Mouse (Mus musculus) liver, embryonic 13.5 days (tissue): ENCODE measurements around the gene Dtx3l. TPM values are rescaled to one million over a fixed set of nuclear protein-coding genes. Genes with fewer than 3 reads are reported as not detected.
A peak's percentile ranks its signal among the peaks of the same experiment; 100 is the strongest.
"Not testable (repeated sequence)": the region's sequence is repeated elsewhere in the genome, so short reads cannot be mapped to it uniquely, and the experiment has no call there.

ENCODE experiments used
- ATAC-seq: fragments of 200-750 bp; cut with Nextera tagmentation; 2 replicates; pipeline ENCODE4 v1.8.0; 2017; ENCODE audit warnings: low read depth, mild to moderate bottlenecking, moderate number of reproducible peaks, moderate library complexity
- DNase-seq: peaks from one replicate; pipeline ENCODE4 v3.0.0; 2022
- H3K27ac ChIP-seq: fragments of 300-500 bp; sonication (generic); 2 replicates; pipeline ENCODE4 v1.5.1; 2015; ENCODE audit warnings: moderate library complexity, mild to moderate bottlenecking, inconsistent platforms
- H3K27me3 ChIP-seq: fragments of 300-500 bp; sonication (generic); 2 replicates; pipeline ENCODE4 v1.6.1; 2015; ENCODE audit warnings: mild to moderate bottlenecking, inconsistent platforms
- H3K36me3 ChIP-seq: fragments of 300-500 bp; sonication (generic); 2 replicates; pipeline ENCODE4 v1.6.1; 2015; ENCODE audit warnings: mild to moderate bottlenecking, inconsistent platforms
- H3K4me1 ChIP-seq: fragments of 300-500 bp; sonication (generic); replicated peaks from 2 replicates; pipeline ENCODE4 v1.6.1; 2015; ENCODE audit warnings: inconsistent platforms
- H3K4me2 ChIP-seq: fragments of 300-500 bp; sonication (generic); 2 replicates; pipeline ENCODE4 v1.6.1; 2015; ENCODE audit warnings: inconsistent platforms, mild to moderate bottlenecking, moderate library complexity
- H3K4me3 ChIP-seq: fragments of 300-500 bp; sonication (generic); replicated peaks from 2 replicates; pipeline ENCODE4 v1.5.1; 2015; ENCODE audit warnings: mild to moderate bottlenecking, inconsistent platforms
- H3K9ac ChIP-seq: fragments of 300-500 bp; sonication (generic); 2 replicates; pipeline ENCODE4 v1.6.1; 2015; ENCODE audit warnings: mild to moderate bottlenecking, inconsistent platforms
- H3K9me3 ChIP-seq: fragments of 300-500 bp; sonication (generic); replicated peaks from 2 replicates; pipeline ENCODE4 v1.6.1; 2016; ENCODE audit warnings: inconsistent platforms
- WGBS: fragments of 180-500 bp; shearing (Covaris S2); methylation state at CpG from one replicate; pipeline ENCODE4 v1.1.7; 2015; ENCODE audit not compliant: insufficient replicate concordance; 5-methylcytosine and 5-hydroxymethylcytosine counted together
- polyA plus RNA-seq: library from polyadenylated mRNA; unstranded; fragments of >200 nt; fragmentation: Nextera tagmentation; extraction: Ambion mirVana; gene quantifications from 2 replicates; pipeline ENCODE4 v1.2.1, GENCODE M21; 2015

Dtx3l gene
- polyA plus RNA-seq, 1 experiment from 2014 or later, result 3.4 TPM

- no peaks in the 10 kb centered on the region for H3K4me1 ChIP-seq
- H3K27me3 ChIP-seq, result no peaks in the 10 kb centered on the region
- H3K27ac ChIP-seq, result no peak overlapping the region
- ATAC-seq, result no peak
- DNase-seq, result no peak
- no peaks in the 10 kb centered on the region for H3K9me3 ChIP-seq
- 55% methylated on average over 5 of the region's 5 CpGs for WGBS
- H3K4me2 ChIP-seq, result no peak overlapping the region
- H3K9ac ChIP-seq, result no peak overlapping the region
- 0 out of 2 replicates have a peak, but pooled peaks cover 6% of the 10 kb centered on the region for H3K36me3 ChIP-seq
- no peak overlapping the region for H3K4me3 ChIP-seq
Observed at GRCm38 (mm10) chr16:35966411-35967115, 27.6 kb upstream of the Dtx3l start.

DNA sequence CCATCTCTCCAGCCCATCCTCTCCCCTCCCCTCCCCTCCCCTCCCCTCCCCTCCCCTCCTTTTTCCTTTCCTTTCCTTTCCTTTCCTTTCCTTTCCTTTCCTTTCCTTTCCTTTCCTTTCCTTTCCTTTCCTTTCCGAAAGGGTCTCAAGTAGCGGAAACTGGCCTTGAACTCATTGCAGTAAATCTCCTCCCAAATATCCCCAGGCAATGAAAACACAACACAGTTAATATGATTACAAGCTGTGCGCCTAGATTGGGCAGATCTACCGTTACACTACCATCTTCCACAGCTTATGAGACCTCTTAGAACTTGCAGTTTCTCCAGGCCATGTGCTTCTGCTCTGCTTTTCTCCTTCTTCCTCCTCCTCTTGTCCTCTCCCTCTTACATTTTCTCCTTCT, 27.0 kb upstream of the Dtx3l start:
- not testable (repeated sequence) for H3K27me3 ChIP-seq, H3K4me3 ChIP-seq, H3K9ac ChIP-seq, H3K4me1 ChIP-seq, H3K4me2 ChIP-seq, H3K9me3 ChIP-seq, H3K36me3 ChIP-seq, DNase-seq, ATAC-seq, H3K27ac ChIP-seq
- WGBS, result 68% methylated on average over 3 of the region's 4 CpGs

GRCm38 (mm10) chr16:35952628-35953130, 13.7 kb upstream of the Dtx3l start:
- Histone ChIP-seq H3K4me1 (no peaks in the 10 kb centered on the region), H3K4me3 (no peak overlapping the region), H3K27me3 (no peaks in the 10 kb centered on the region), H3K4me2 (no peak overlapping the region), H3K36me3 (peaks cover 11% of the 10 kb centered on the region; the same call in 1 of the 2 replicates), H3K9me3 (no peaks in the 10 kb centered on the region), H3K9ac (no peak overlapping the region), H3K27ac (no peak overlapping the region)
- DNase-seq (no peak), ATAC-seq (no peak)
- 66% methylated on average over 5 of the region's 5 CpGs for WGBS

DNA sequence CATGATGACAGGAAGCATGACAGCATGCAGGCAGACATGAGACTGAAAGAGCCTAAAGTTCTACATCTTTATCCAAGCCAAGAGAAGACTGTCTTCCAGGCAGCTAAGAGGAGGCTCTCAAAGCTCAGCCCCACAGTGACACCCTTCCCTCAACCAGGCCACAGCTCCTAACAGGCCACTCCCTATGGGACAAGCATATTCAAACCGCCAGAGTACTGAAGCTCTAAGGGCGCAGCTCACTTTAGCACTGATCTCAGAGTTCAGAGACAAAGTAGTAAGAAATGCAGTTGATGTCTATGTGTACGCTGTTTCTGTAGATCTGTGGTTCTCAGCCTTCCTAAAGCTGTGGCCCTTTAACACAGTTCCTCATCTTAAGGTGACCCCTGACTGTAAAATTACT, 12.3 kb upstream of the Dtx3l start:
- H3K4me1 ChIP-seq, result no peaks in the 10 kb centered on the region
- H3K36me3 ChIP-seq, result peaks cover 11% of the 10 kb centered on the region; the same call in 1 of the 2 replicates
- no peak overlapping the region for H3K4me2 ChIP-seq
- no peak overlapping the region for H3K9ac ChIP-seq
- whole genome bisulfite sequencing, result 86% methylated on average over 3 of the region's 3 CpGs
- ATAC-seq, result no peak
- DNase-seq, result no peak
- H3K4me3 ChIP-seq, result no peak overlapping the region
- H3K27ac ChIP-seq, result no peak overlapping the region
- no peaks in the 10 kb centered on the region for H3K27me3 ChIP-seq
- no peaks in the 10 kb centered on the region for H3K9me3 ChIP-seq

GRCm38 (mm10) chr16:35949264-35949663, 10.3 kb upstream of the Dtx3l start:
- Histone ChIP-seq H3K9ac (no peak overlapping the region), H3K4me2 (no peak overlapping the region), H3K36me3 (peaks cover 11% of the 10 kb centered on the region; the same call in 1 of the 2 replicates), H3K27ac (no peak overlapping the region), H3K27me3 (no peaks in the 10 kb centered on the region), H3K9me3 (no peaks in the 10 kb centered on the region), H3K4me1 (no peaks in the 10 kb centered on the region), H3K4me3 (no peak overlapping the region)
- ATAC-seq (no peak), DNase-seq (no peak)
- WGBS, result 70% methylated on average over 5 of the region's 5 CpGs

DNA sequence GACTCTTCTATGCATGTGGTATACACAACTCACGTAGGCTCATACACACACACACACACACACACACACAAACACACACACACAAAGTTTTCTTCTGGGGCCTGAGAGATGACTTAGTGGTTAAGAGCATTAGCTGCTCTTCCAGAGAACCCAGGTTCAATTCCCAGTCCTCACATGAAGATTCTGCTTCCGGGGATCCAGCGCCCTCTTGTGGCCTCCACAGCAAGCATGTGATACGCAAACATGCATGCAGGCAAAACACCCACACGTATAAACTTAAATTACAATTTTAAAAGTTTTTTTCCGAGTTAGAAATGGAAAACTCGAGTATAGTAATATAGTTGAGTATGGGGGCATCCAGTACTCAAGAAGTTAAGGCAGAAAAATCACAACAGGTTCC, 2.4 kb upstream of the Dtx3l start:
- Histone ChIP-seq H3K4me1 (peaks cover 26% of the 10 kb centered on the region), H3K36me3 (peaks cover 6% of the 10 kb centered on the region; the same call in 1 of the 2 replicates), H3K27ac (no peak overlapping the region), H3K27me3 (no peaks in the 10 kb centered on the region), H3K4me2 (no peak overlapping the region), H3K4me3 (no peak overlapping the region), H3K9ac (no peak overlapping the region), H3K9me3 (no peaks in the 10 kb centered on the region)
- WGBS, result 60% methylated on average over 7 of the region's 7 CpGs
- DNase-seq (peak; percentile 29), ATAC-seq (no peak)

- ATAC-seq (peak; percentile 73), DNase-seq (peak; percentile 75)
- Histone ChIP-seq H3K4me2 (peak overlapping the region; percentile 92), H3K4me3 (peak overlapping the region; percentile 86), H3K9ac (peak overlapping the region; percentile 86), H3K36me3 (peaks cover 6% of the 10 kb centered on the region; the same call in 1 of the 2 replicates), H3K27ac (no peak overlapping the region), H3K9me3 (no peaks in the 10 kb centered on the region), H3K4me1 (peaks cover 26% of the 10 kb centered on the region), H3K27me3 (no peaks in the 10 kb centered on the region)
- 5% methylated on average over 9 of the region's 9 CpGs for WGBS
Observed at GRCm38 (mm10) chr16:35939690-35940089, 739 bp upstream of the Dtx3l start.

- Histone ChIP-seq H3K9me3 (no peaks in the 10 kb centered on the region), H3K4me1 (peaks cover 26% of the 10 kb centered on the region), H3K36me3 (peaks cover 6% of the 10 kb centered on the region; the same call in 1 of the 2 replicates), H3K9ac (peak overlapping the region; percentile 86), H3K27ac (peak overlapping the region; percentile 68), H3K27me3 (no peaks in the 10 kb centered on the region), H3K4me2 (peak overlapping the region; percentile 92), H3K4me3 (peak overlapping the region; percentile 86)
- 2% methylated on average over 6 of the region's 6 CpGs for WGBS
- peak; percentile 54 for ATAC-seq
- peak; percentile 8 for DNase-seq
Observed at GRCm38 (mm10) chr16:35939261-35939660, 310 bp upstream of the Dtx3l start.

- Histone ChIP-seq H3K9ac (no peak overlapping the region), H3K27ac (no peak overlapping the region), H3K9me3 (no peaks in the 10 kb centered on the region), H3K4me3 (no peak overlapping the region), H3K36me3 (peaks cover 11% of the 10 kb centered on the region; the same call in 1 of the 2 replicates), H3K4me1 (peaks cover 11% of the 10 kb centered on the region), H3K27me3 (no peaks in the 10 kb centered on the region), H3K4me2 (no peak overlapping the region)
- WGBS, result 75% methylated on average over 10 of the region's 10 CpGs
- no peak for ATAC-seq
- DNase-seq, result no peak
Observed at GRCm38 (mm10) chr16:35933181-35933580, 5.8 kb downstream of the Dtx3l start.

- H3K36me3 ChIP-seq, result peaks cover 11% of the 10 kb centered on the region; the same call in 1 of the 2 replicates
- H3K4me1 ChIP-seq, result peaks cover 4% of the 10 kb centered on the region
- no peak overlapping the region for H3K9ac ChIP-seq
- no peak overlapping the region for H3K4me2 ChIP-seq
- H3K27ac ChIP-seq, result no peak overlapping the region
- 74% methylated on average over 19 of the region's 19 CpGs for WGBS
- no peak for DNase-seq
- no peak overlapping the region for H3K4me3 ChIP-seq
- no peaks in the 10 kb centered on the region for H3K27me3 ChIP-seq
- no peaks in the 10 kb centered on the region for H3K9me3 ChIP-seq
- no peak for ATAC-seq
Observed at GRCm38 (mm10) chr16:35932179-35933055, 6.5 kb downstream of the Dtx3l start.

GRCm38 (mm10) chr16:35924341-35924740, 14.6 kb downstream of the Dtx3l start:
- ATAC-seq (no peak), DNase-seq (no peak)
- Histone ChIP-seq H3K4me3 (no peak overlapping the region), H3K27ac (no peak overlapping the region), H3K27me3 (no peaks in the 10 kb centered on the region), H3K4me1 (no peaks in the 10 kb centered on the region), H3K9me3 (no peaks in the 10 kb centered on the region), H3K9ac (no peak overlapping the region), H3K4me2 (no peak overlapping the region), H3K36me3 (0 out of 2 replicates have a peak, but pooled peaks cover 4% of the 10 kb centered on the region)
- WGBS, result 76% methylated on average over 5 of the region's 5 CpGs
